Mouse (Mus musculus): ENCODE results near the gene Gm17617.

DNA sequence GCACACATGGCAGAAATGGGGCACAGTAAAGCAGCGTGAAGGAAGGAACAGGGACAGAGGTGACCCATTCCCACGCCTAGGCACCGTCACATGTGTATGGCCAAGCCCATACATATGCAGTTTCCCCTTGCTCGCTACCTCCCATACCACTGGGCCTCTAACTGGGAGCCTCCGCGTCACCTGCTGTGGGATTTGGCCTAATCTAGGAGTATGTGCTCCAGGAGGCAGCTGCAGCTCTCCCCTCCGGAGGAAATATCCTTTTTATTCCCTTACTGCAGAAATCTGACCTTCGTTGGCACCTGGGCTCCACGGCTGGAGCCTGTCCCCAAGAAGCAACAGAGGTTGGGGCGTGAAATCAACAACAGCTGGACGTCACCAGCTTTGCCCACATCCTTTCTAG lies 41.0 kb upstream of the Gm17617 start:
- no peak for TF ChIP-seq NELFE (IDR thresholded peaks at IDR 0.05; ENCODE audit: low read depth, low read length)
- TF ChIP-seq TAL1 (IDR thresholded peaks at IDR 0.05; ENCODE audit: low read length) = no peak
- no peak for TF ChIP-seq USF1 (IDR thresholded peaks at IDR 0.05; ENCODE audit: low read depth, low read length)
- no peak for TF ChIP-seq SIN3A (IDR thresholded peaks at IDR 0.05; ENCODE audit: low read length)
- no peak for TF ChIP-seq POLR2A (IDR thresholded peaks at IDR 0.05; ENCODE audit: control insufficient read depth in 1 of 2, insufficient read depth in 1 of 2, low read depth in 1 of 2, low read length in 2 of 2, poor library complexity in 1 of 2)
- no peak for TF ChIP-seq TCF12 (IDR thresholded peaks at IDR 0.05; ENCODE audit: low read depth, low read length)
- no peak for TF ChIP-seq EP300 (IDR thresholded peaks at IDR 0.05; ENCODE audit: low read depth in 1 of 2, low read length in 2 of 2)
- no peak for TF ChIP-seq CTCF (IDR thresholded peaks at IDR 0.05 in 2 of 3, conservative IDR thresholded peaks at IDR 0.05 in 1 of 3; ENCODE audit: control insufficient read depth in 1 of 3, insufficient read depth in 1 of 3, low read depth in 2 of 3, low read length in 3 of 3, poor library complexity in 1 of 3, severe bottlenecking in 1 of 3)
- TF ChIP-seq USF2 (IDR thresholded peaks at IDR 0.05; ENCODE audit: borderline replicate concordance in 1 of 2, insufficient read depth in 1 of 2, low read depth in 1 of 2, low read length in 2 of 2) = no peak
- TF ChIP-seq SMC3 (IDR thresholded peaks at IDR 0.05; ENCODE audit: low read depth, low read length) = no peak
- TF ChIP-seq ZC3H11A (IDR thresholded peaks at IDR 0.05; ENCODE audit: low read depth, low read length) = no peak
